Mouse (Mus musculus): ENCODE results near the gene Apoe. TPM values are rescaled to one million over a fixed set of nuclear protein-coding genes. Genes with fewer than 3 reads are reported as not detected.

Apoe gene
- polyA plus RNA-seq, 1 experiment from 2014 or later, result 543 TPM

DNA sequence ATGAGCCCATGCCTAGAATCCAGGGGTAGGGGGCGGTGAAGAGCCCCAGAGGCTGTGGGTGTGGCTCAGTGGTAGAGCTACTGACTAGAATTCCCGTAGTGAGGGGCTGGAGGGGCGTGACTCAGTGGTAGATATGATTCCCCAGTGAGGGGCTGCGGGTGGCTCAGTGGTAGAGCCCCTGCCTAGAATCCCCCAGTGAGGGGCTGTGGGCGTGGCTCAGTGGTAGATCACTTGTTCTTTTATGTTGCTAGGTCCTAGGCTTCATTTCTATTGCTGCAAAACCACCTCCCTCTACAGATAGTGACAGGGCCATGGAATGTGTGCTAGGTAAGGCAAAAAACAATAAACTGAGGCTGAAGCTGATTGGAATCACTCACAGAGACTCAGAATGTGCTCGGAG is 3.1 kb downstream of the Apoe start:
- 87% methylated on average over 6 of the region's 6 CpGs for WGBS
- ATAC-seq (ENCODE audit: low FRiP score), result no peak
- H3K27ac ChIP-seq, result no peak overlapping the region
- no peak overlapping the region for H3K4me2 ChIP-seq (replicated peaks)
- H3K4me1 ChIP-seq (replicated peaks; ENCODE audit: control insufficient read depth, insufficient read depth, low read length), result peaks cover 20% of the 10 kb centered on the region
- no peaks in the 10 kb centered on the region for H3K36me3 ChIP-seq (replicated peaks; ENCODE audit: control insufficient read depth, insufficient read depth)
- DNase-seq (ENCODE audit: low spot score), result no peak
- H3K9ac ChIP-seq, result no peak overlapping the region
- H3K27me3 ChIP-seq (ENCODE audit: control insufficient read depth, insufficient read depth, low read length), result no peaks in the 10 kb centered on the region
- H3K4me3 ChIP-seq (replicated peaks; ENCODE audit: low read length), result no peak overlapping the region
- H3K9me3 ChIP-seq (ENCODE audit: control insufficient read depth, low read length), result no peaks in the 10 kb centered on the region

DNA sequence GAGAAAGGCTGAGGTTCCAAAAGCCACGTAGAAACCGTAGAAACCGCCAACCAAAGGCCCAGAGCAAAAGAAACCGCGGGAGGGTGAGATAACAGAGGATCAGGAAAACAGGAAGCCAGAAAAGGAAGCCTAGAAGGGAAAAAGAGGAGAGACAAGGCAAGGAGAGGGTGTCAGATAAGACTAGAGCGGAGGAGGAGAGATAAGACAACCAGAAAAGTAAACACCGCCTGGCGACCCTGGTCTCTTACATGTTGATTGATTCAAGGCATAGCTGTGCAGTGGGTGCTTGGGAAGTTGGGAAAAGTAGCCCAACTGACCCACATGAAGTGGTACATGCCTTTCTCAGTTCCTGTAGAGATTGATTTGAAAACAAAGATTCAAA is 3.8 kb downstream of the Apoe start:
- 58% methylated on average over 8 of the region's 8 CpGs for WGBS
- H3K4me3 ChIP-seq (replicated peaks; ENCODE audit: low read length), result no peak overlapping the region
- no peak for DNase-seq (ENCODE audit: low spot score)
- no peaks in the 10 kb centered on the region for H3K27me3 ChIP-seq (ENCODE audit: control insufficient read depth, insufficient read depth, low read length)
- H3K9me3 ChIP-seq (ENCODE audit: control insufficient read depth, low read length), result no peaks in the 10 kb centered on the region
- H3K36me3 ChIP-seq (replicated peaks; ENCODE audit: control insufficient read depth, insufficient read depth), result no peaks in the 10 kb centered on the region
- no peak for ATAC-seq (ENCODE audit: low FRiP score)
- no peak overlapping the region for H3K4me2 ChIP-seq (replicated peaks)
- peaks cover 20% of the 10 kb centered on the region for H3K4me1 ChIP-seq (replicated peaks; ENCODE audit: control insufficient read depth, insufficient read depth, low read length)
- no peak overlapping the region for H3K9ac ChIP-seq
- no peak overlapping the region for H3K27ac ChIP-seq

DNA sequence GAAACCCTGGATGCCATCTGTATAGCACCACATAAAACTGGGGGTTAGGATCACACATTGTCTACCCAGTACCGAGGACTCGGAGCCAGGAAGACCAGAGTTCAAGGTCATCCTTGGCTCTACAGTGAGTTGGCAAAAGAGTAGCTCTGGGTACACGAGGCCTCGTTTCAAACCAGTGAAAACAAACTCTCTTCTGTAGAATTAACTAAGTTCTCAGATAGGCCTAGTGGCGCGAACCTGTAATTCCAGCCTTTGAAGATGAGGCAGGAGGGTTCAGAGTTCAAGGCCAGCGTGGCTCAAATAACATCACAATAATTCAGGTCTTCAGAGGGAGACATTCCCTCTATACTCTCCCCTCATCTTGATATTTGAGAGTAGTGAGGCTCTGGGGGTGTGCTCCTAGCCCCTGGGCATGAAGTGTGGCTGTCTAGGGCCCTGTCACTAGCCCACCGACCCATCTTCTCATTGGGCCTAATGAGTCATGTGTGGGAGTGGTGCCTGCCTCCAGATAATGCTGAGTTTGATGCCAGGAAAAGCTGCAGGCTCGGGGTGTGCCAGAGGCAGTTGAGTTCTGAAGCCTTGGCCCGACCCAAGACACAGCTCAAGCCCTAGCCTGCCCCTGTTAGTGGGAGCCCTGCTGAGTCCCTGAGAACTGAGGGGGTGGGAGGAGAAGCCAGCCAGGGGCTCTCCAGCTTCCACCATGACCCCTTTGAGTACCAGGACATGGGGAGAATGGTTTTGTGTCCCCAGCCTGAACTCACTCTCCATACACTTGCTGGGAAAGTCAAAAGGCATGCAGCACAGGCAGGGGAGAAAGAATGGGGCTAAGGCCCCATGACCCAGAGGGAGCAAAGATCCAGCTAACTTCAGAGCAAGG is 4.4 kb downstream of the Apoe start:
- Histone ChIP-seq H3K27ac (no peak overlapping the region), H3K27me3 (ENCODE audit: control insufficient read depth, insufficient read depth, low read length) (no peaks in the 10 kb centered on the region), H3K4me1 (replicated peaks; ENCODE audit: control insufficient read depth, insufficient read depth, low read length) (peaks cover 19% of the 10 kb centered on the region), H3K36me3 (replicated peaks; ENCODE audit: control insufficient read depth, insufficient read depth) (no peaks in the 10 kb centered on the region), H3K9me3 (ENCODE audit: control insufficient read depth, low read length) (no peaks in the 10 kb centered on the region), H3K9ac (no peak overlapping the region), H3K4me2 (replicated peaks) (no peak overlapping the region), H3K4me3 (replicated peaks; ENCODE audit: low read length) (no peak overlapping the region)
- 87% methylated on average over 10 of the region's 10 CpGs for WGBS
- ATAC-seq (ENCODE audit: low FRiP score) (no peak), DNase-seq (ENCODE audit: low spot score) (no peak)

DNA sequence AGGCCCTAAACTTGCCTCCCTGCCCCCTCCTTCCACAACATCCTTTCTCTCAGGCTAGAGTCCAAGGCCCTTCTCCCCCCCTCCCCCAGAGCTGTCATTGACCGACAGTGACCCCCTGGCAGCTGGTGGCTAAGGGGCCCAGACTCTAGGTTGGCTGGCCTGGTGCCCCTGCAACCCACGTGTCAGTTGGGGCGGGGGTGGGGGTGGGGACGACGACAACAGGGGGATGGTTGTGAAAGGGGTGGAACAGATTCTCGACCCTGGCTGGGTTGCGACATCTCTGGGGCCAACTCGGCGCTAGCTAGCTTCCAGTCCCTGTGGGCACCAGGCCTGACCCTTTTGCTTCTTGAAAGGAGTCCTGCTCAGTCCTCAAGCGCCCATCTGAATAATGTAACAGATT is 5.6 kb downstream of the Apoe start:
- H3K4me2 ChIP-seq (replicated peaks), result no peak overlapping the region
- H3K27me3 ChIP-seq (ENCODE audit: control insufficient read depth, insufficient read depth, low read length), result no peaks in the 10 kb centered on the region
- no peak overlapping the region for H3K9ac ChIP-seq
- no peak overlapping the region for H3K4me3 ChIP-seq (replicated peaks; ENCODE audit: low read length)
- 21% methylated on average over 9 of the region's 10 CpGs for WGBS
- no peak for ATAC-seq (ENCODE audit: low FRiP score)
- no peaks in the 10 kb centered on the region for H3K36me3 ChIP-seq (replicated peaks; ENCODE audit: control insufficient read depth, insufficient read depth)
- H3K4me1 ChIP-seq (replicated peaks; ENCODE audit: control insufficient read depth, insufficient read depth, low read length), result peaks cover 9% of the 10 kb centered on the region; the same call in 1 of the 2 replicates
- H3K9me3 ChIP-seq (ENCODE audit: control insufficient read depth, low read length), result no peaks in the 10 kb centered on the region
- no peak overlapping the region for H3K27ac ChIP-seq
- no peak for DNase-seq (ENCODE audit: low spot score)

DNA sequence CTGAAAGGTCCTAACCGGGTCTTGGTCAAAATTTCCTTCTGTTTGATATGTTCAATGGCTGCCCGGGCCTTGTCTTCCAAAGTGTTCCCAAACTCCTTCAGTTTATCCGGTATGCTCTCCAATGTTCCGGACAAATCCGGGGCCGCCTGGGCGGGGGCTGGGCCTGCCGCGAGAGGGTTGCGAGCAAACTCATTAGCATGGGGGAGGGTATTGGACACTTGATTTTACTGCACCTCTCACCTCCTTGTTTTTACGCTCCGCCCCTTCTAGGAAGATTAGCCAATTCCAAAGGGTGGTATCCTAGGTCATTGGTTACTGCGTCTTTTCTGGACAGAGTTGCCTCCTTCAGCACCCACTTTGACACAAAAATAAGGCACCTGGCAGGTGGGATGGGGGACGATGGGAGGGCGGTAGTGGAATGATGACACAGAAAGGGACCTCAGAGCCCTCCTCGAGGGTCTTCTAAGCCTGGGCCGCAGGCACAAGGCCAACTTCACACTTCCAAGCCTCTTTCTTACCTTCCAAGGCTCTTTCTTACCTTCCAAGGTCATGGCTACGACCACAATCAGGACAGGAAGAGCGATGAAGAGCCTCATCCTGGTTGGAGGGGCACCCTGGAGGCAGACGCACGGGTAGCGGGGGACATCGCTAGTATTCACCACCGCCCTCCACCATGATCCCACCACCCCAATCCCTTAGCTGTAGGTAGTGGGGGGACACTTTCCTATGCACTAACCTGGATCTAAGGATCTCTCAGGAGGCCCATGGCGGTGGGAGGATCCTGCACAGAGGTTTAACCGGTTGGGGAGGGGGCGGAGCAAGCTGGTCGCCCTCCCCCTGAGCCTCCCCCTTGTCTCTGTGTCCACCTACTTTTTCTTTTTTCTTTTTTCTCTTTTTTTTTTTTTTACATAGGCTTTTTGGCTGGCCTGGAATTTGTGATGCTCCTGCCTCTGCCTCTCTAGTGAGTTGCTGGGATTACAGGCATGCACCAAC is 6.8 kb downstream of the Apoe start, which contains the start of gene Apoc1:
TSS of gene Apoc1 (minus strand) at position 788 of the 993 bp plus-strand sequence.
- H3K27ac ChIP-seq, result no peak within 1 kb of the TSS
- no peak for ATAC-seq (ENCODE audit: low FRiP score)
- WGBS, result 52% methylated on average over 28 of the region's 28 CpGs

DNA sequence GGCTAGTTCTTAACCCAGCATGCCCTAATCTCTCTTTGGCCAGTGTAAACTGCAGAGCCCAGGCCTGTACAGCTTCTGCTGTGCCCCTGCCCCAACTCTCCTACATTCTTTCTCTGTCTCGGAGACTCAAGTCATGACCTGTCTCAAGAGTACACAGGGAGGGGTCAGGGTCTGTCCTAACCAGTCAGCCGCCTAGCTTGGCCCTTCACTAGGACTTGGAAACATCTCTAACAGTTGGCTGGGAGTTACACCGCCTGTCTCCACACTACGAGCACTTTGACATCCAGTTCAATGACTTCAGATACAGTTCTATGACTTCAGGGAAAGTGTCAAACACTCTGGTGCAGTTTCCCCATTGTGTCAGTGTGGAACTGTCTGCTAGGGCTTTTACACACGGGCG is 7.6 kb downstream of the Apoe start:
- no peaks in the 10 kb centered on the region for H3K36me3 ChIP-seq (replicated peaks; ENCODE audit: control insufficient read depth, insufficient read depth)
- H3K27ac ChIP-seq, result no peak overlapping the region
- 78% methylated on average over 6 of the region's 6 CpGs for WGBS
- no peak overlapping the region for H3K9ac ChIP-seq
- 0 out of 2 replicates have a peak, but pooled peaks cover 3% of the 10 kb centered on the region for H3K4me1 ChIP-seq (replicated peaks; ENCODE audit: control insufficient read depth, insufficient read depth, low read length)
- ATAC-seq (ENCODE audit: low FRiP score), result no peak
- H3K4me3 ChIP-seq (replicated peaks; ENCODE audit: low read length), result no peak overlapping the region
- H3K9me3 ChIP-seq (ENCODE audit: control insufficient read depth, low read length), result no peaks in the 10 kb centered on the region
- no peak overlapping the region for H3K4me2 ChIP-seq (replicated peaks)
- no peaks in the 10 kb centered on the region for H3K27me3 ChIP-seq (ENCODE audit: control insufficient read depth, insufficient read depth, low read length)
- DNase-seq (ENCODE audit: low spot score), result no peak

More for the DNA sequence above, 6.8 kb downstream of the Apoe start, which contains the start of gene Apoc1:
- Histone ChIP-seq H3K9me3 (ENCODE audit: control insufficient read depth, low read length) (no peaks in the 10 kb centered on the region), H3K4me1 (replicated peaks; ENCODE audit: control insufficient read depth, insufficient read depth, low read length) (0 out of 2 replicates have a peak, but pooled peaks cover 3% of the 10 kb centered on the region), H3K4me3 (replicated peaks; ENCODE audit: low read length) (no peak within 1 kb of the TSS), H3K9ac (no peak within 1 kb of the TSS), H3K4me2 (replicated peaks) (no peak within 1 kb of the TSS), H3K27me3 (ENCODE audit: control insufficient read depth, insufficient read depth, low read length) (no peaks in the 10 kb centered on the region), H3K36me3 (replicated peaks; ENCODE audit: control insufficient read depth, insufficient read depth) (no peaks in the 10 kb centered on the region)
- DNase-seq (ENCODE audit: low spot score), result no peak

DNA sequence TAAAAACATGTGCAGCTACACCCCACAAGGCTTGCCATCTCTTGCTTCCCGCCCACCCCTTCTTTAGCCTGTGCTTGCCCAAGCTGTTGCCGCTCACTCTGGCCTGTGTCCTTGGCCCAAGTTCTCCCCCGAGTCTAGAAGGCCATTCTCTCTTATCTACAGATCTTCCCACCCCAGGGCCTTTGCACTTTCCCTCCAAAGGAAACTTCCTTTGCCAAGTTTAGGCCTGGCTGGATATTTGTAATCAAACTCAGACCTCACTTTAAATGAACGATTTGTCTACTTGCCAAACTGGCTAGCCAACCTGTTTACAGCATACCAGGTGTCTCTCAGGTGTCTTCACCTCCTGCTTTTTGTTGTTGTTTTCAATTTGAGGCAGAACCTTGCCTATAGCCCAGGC is 8.1 kb downstream of the Apoe start:
- ATAC-seq (ENCODE audit: low FRiP score) (no peak), DNase-seq (ENCODE audit: low spot score) (no peak)
- no peaks in the 10 kb centered on the region for H3K27me3 ChIP-seq (ENCODE audit: control insufficient read depth, insufficient read depth, low read length)
- WGBS, result 89% methylated on average over 4 of the region's 4 CpGs
- H3K4me1 ChIP-seq (replicated peaks; ENCODE audit: control insufficient read depth, insufficient read depth, low read length), result 0 out of 2 replicates have a peak, but pooled peaks cover 3% of the 10 kb centered on the region
- H3K4me2 ChIP-seq (replicated peaks), result no peak overlapping the region
- H3K9me3 ChIP-seq (ENCODE audit: control insufficient read depth, low read length), result no peaks in the 10 kb centered on the region
- H3K36me3 ChIP-seq (replicated peaks; ENCODE audit: control insufficient read depth, insufficient read depth), result no peaks in the 10 kb centered on the region
- H3K4me3 ChIP-seq (replicated peaks; ENCODE audit: low read length), result no peak overlapping the region
- no peak overlapping the region for H3K9ac ChIP-seq
- no peak overlapping the region for H3K27ac ChIP-seq

DNA sequence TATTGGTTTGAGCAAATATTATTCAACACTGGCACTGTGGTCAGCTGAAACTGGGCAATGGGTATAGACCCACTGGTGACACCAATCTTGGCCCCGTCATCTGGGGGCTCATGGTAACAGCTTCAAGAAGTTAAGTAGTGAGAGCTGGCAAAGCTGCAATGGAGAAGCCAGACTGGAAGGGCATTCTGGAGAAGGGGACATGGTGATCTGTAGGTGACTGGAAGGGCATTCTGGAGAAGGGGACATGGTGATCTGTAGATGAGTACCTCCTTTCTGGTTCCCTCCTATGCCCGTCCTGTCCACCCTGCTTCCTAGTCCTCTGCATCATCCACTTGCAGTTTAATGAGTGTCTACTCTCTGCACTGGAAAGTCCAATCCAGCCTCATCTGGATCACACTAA is 10.4 kb downstream of the Apoe start:
- H3K27me3 ChIP-seq (ENCODE audit: control insufficient read depth, insufficient read depth, low read length), result no peaks in the 10 kb centered on the region
- 95% methylated on average over 2 of the region's 2 CpGs for WGBS
- no peak overlapping the region for H3K9ac ChIP-seq

DNA sequence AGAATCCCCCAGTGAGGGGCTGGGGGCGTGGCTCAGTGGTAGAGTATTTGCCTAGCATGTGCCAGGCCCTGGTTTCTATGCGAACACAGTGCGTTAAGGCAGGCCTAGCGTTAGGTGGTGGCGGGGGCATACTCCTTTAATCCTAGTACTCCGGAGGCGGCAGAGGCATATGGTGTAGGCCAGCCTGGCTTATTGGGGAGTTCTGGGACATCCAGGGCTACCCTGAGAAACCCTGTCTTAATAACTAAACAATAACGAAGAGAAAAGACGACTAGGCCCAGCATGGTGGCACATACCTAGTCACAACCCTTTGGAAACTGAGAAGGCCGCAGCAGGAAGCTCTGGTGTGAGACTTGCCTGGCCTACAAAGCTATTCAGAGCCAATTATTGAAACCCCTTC is 10.9 kb downstream of the Apoe start:
- no peaks in the 10 kb centered on the region for H3K27me3 ChIP-seq (ENCODE audit: control insufficient read depth, insufficient read depth, low read length)
- no peak overlapping the region for H3K27ac ChIP-seq
- DNase-seq (ENCODE audit: low spot score) (no peak), ATAC-seq (ENCODE audit: low FRiP score) (no peak)
- H3K4me1 ChIP-seq (replicated peaks; ENCODE audit: control insufficient read depth, insufficient read depth, low read length), result no peaks in the 10 kb centered on the region
- no peak overlapping the region for H3K4me2 ChIP-seq (replicated peaks)
- no peak overlapping the region for H3K9ac ChIP-seq
- no peak overlapping the region for H3K4me3 ChIP-seq (replicated peaks; ENCODE audit: low read length)
- H3K36me3 ChIP-seq (replicated peaks; ENCODE audit: control insufficient read depth, insufficient read depth), result no peaks in the 10 kb centered on the region
- 89% methylated on average over 10 of the region's 10 CpGs for WGBS
- no peaks in the 10 kb centered on the region for H3K9me3 ChIP-seq (ENCODE audit: control insufficient read depth, low read length)

More for the DNA sequence above, 10.4 kb downstream of the Apoe start:
- Histone ChIP-seq H3K27ac (no peak overlapping the region), H3K9me3 (ENCODE audit: control insufficient read depth, low read length) (no peaks in the 10 kb centered on the region), H3K4me3 (replicated peaks; ENCODE audit: low read length) (no peak overlapping the region), H3K4me1 (replicated peaks; ENCODE audit: control insufficient read depth, insufficient read depth, low read length) (0 out of 2 replicates have a peak, but pooled peaks cover 3% of the 10 kb centered on the region), H3K36me3 (replicated peaks; ENCODE audit: control insufficient read depth, insufficient read depth) (no peaks in the 10 kb centered on the region), H3K4me2 (replicated peaks) (no peak overlapping the region)
- ATAC-seq (ENCODE audit: low FRiP score) (no peak), DNase-seq (ENCODE audit: low spot score) (no peak)

Data from hindbrain, embryonic 14.5 days (tissue).